Mouse (Mus musculus): ENCODE measurements around the gene Rsf1.

The Rsf1 gene

GRCm38 (mm10) chr7:97726080-97726479, 146.4 kb downstream of the Rsf1 start:
- no peak for DNase-seq (ENCODE audit: low spot score)

GRCm38 (mm10) chr7:97726778-97727177, 147.1 kb downstream of the Rsf1 start:
- no peak for DNase-seq (ENCODE audit: low spot score)

GRCm38 (mm10) chr7:97728666-97729614, 149.3 kb downstream of the Rsf1 start:
- no peak for DNase-seq (ENCODE audit: low spot score)

- DNase-seq (ENCODE audit: low spot score): no peak
Measured at GRCm38 (mm10) chr7:97730427-97730826, 150.7 kb downstream of the Rsf1 start.

GRCm38 (mm10) chr7:97733606-97734005, 153.9 kb downstream of the Rsf1 start:
- no peak for DNase-seq (ENCODE audit: low spot score)

GRCm38 (mm10) chr7:97735021-97735420, 155.3 kb downstream of the Rsf1 start:
- DNase-seq (ENCODE audit: low spot score): no peak

- DNase-seq (ENCODE audit: low spot score): peak; percentile 59
Measured at GRCm38 (mm10) chr7:97735886-97736420, 156.3 kb downstream of the Rsf1 start.

GRCm38 (mm10) chr7:97737256-97737637, 157.6 kb downstream of the Rsf1 start:
- DNase-seq (ENCODE audit: low spot score): no peak

- peak; percentile 89 for DNase-seq (ENCODE audit: low spot score)
Measured at GRCm38 (mm10) chr7:97737638-97738456, 158.2 kb downstream of the Rsf1 start, which contains the start of gene Aqp11. Gene Aqp11, minus strand, starts transcription at chr7:97738289.

GRCm38 (mm10) chr7:97740948-97741347, 161.3 kb downstream of the Rsf1 start:
- DNase-seq (ENCODE audit: low spot score): peak; percentile 33

GRCm38 (mm10) chr7:97741756-97742291, 162.1 kb downstream of the Rsf1 start:
- no peak for DNase-seq (ENCODE audit: low spot score)
